Mouse (Mus musculus): Measurements from ENCODE around the gene Pkn2. TPM values are rescaled to one million over a fixed set of nuclear protein-coding genes. Genes with fewer than 3 reads are reported as not detected.

The Pkn2 gene
- total RNA-seq, 2 experiments from 2014 or later: 44.2 to 50.0 TPM

GRCm38 (mm10) chr3:142745076-142745475, 136.7 kb downstream of the Pkn2 start:
- no peak for DNase-seq (ENCODE audit: low spot score)

- DNase-seq (ENCODE audit: low spot score): no peak
These were observed 137.6 kb downstream of the Pkn2 start for GRCm38 (mm10) chr3:142743973-142744898.

Other genes with a start within 250 kb of the Pkn2 start
- gene Kyat3, start 181.0 kb downstream of the Pkn2 start, total RNA-seq (2021): 10 to 100 TPM; 10.4 to 10.6 TPM
- gene Gtf2b, start 117.0 kb downstream of the Pkn2 start, total RNA-seq (2021): 10 to 100 TPM; 15.5 to 16.4 TPM

Data from gastrocnemius, adult 18-20 months (tissue).